Mouse (Mus musculus) layer of hippocampus, adult 8-10 months (tissue): Measurements from ENCODE around the gene Arid3a. TPM values are rescaled to one million over a fixed set of nuclear protein-coding genes. Genes with fewer than 3 reads are reported as not detected.
"Not testable (repeated sequence)": the region's sequence is repeated elsewhere in the genome, so short reads cannot be mapped to it uniquely, and the experiment has no call there.

ENCODE experiments used
- DNase-seq, 2 experiments: peaks; one replicate each; pipeline ENCODE4 v3.0.0; 2022; ENCODE audit warnings: low spot score in 2 of 2
- total RNA-seq, 4 experiments: library from RNA; stranded (reverse); gene quantifications; 2 replicates each; pipeline ENCODE4 v1.2.4; 2022

Gene Arid3a
- total RNA-seq, 4 experiments from 2014 or later, result 6.6 to 11.8 (median 7.5) TPM

GRCm38 (mm10) chr10:79945507-79946234, 18.8 kb downstream of the Arid3a start:
- DNase-seq, result no peak

GRCm38 (mm10) chr10:79946752-79947322, 20.0 kb downstream of the Arid3a start:
- DNase-seq, result no peak

- no peak for DNase-seq
These were observed 20.7 kb downstream of the Arid3a start for GRCm38 (mm10) chr10:79947502-79947901.

GRCm38 (mm10) chr10:79949873-79950272, 23.0 kb downstream of the Arid3a start:
- DNase-seq, result no peak

GRCm38 (mm10) chr10:79950661-79951060, 23.8 kb downstream of the Arid3a start:
- DNase-seq, result no peak

- DNase-seq, result peak in 1 of 2 experiments; percentile 37
These were observed 27.1 kb downstream of the Arid3a start for GRCm38 (mm10) chr10:79953946-79954345.

- DNase-seq, result no peak
These were observed 28.8 kb downstream of the Arid3a start for GRCm38 (mm10) chr10:79955691-79956090.

- no peak for DNase-seq
These were observed 29.9 kb downstream of the Arid3a start for GRCm38 (mm10) chr10:79956643-79957154.

- DNase-seq, result peak; percentile 56 to 71
These were observed 31.4 kb downstream of the Arid3a start for GRCm38 (mm10) chr10:79958140-79958816.

- not testable (repeated sequence) for DNase-seq
These were observed 32.6 kb downstream of the Arid3a start for GRCm38 (mm10) chr10:79959412-79959811.

- peak; percentile 99 to 100 for DNase-seq
These were observed 33.2 kb downstream of the Arid3a start, which contains the start of gene Wdr18 for GRCm38 (mm10) chr10:79959847-79960601. Gene Wdr18, plus strand, starts transcription at chr10:79960152.

GRCm38 (mm10) chr10:79960671-79961294, 33.9 kb downstream of the Arid3a start:
- DNase-seq, result no peak

GRCm38 (mm10) chr10:79964727-79965126, 37.9 kb downstream of the Arid3a start:
- no peak for DNase-seq

GRCm38 (mm10) chr10:79965325-79965724, 38.5 kb downstream of the Arid3a start:
- DNase-seq, result no peak

GRCm38 (mm10) chr10:79966886-79967400, 40.1 kb downstream of the Arid3a start:
- no peak for DNase-seq

GRCm38 (mm10) chr10:79968181-79968580, 41.3 kb downstream of the Arid3a start:
- no peak for DNase-seq

- DNase-seq, result no peak
These were observed 42.3 kb downstream of the Arid3a start for GRCm38 (mm10) chr10:79969124-79969568.

GRCm38 (mm10) chr10:79970415-79971182, 43.8 kb downstream of the Arid3a start, which contains the start of gene Grin3b:
Gene Grin3b, plus strand, starts transcription at chr10:79970715.
- DNase-seq, result no peak

- no peak for DNase-seq
These were observed 44.3 kb downstream of the Arid3a start for GRCm38 (mm10) chr10:79971183-79971497.

- DNase-seq, result no peak
These were observed 46.0 kb downstream of the Arid3a start for GRCm38 (mm10) chr10:79972831-79973230.
